Mouse (Mus musculus): ENCODE measurements around the gene Tmem110. TPM values are rescaled to one million over a fixed set of nuclear protein-coding genes. Genes with fewer than 3 reads are reported as not detected.

Gene Tmem110
- total RNA-seq (2014; rRNA removed) (14.6 and 15.2 TPM in 2 replicates), polyA plus RNA-seq (2015; fragmentation: Nextera tagmentation; extraction: Ambion mirVana) (12.8 and 14.6 TPM in 2 replicates)

- peak within 1 kb of the TSS; percentile 89 for H3K4me2 ChIP-seq (ENCODE audit: low read depth, low read length)
- TF ChIP-seq CTCF (IDR thresholded peaks at IDR 0.05; ENCODE audit: low read depth) = peak; percentile 46
- peak within 1 kb of the TSS; percentile 86 for H3K9ac ChIP-seq (replicated peaks; ENCODE audit: low read length)
- peak within 1 kb of the TSS; percentile 80 for H3K27ac ChIP-seq
- H3K27me3 ChIP-seq (ENCODE audit: insufficient read depth, low read length) = no peaks in the 10 kb centered on the region
- H3K36me3 ChIP-seq (ENCODE audit: insufficient read depth, low read length) = no peaks in the 10 kb centered on the region
- H3K4me3 ChIP-seq (ENCODE audit: low read length) = peak within 1 kb of the TSS; percentile 87
- under 1% methylated on average over 53 of the region's 68 CpGs for WGBS
- H3K4me1 ChIP-seq (ENCODE audit: insufficient read depth, low read length) = peaks cover 3% of the 10 kb centered on the region; the same call in 1 of the 2 replicates
- H3K9me3 ChIP-seq (ENCODE audit: low read length) = no peaks in the 10 kb centered on the region
- DNase-seq (ENCODE audit: low spot score) (peak; percentile 95), ATAC-seq (peak; percentile 97)
Observed at GRCm38 (mm10) chr14:30825476-30826131, at the start of gene Tmem110. Tmem110 (plus strand) TSS chr14:30825590.

- WGBS = 91% methylated on average over 6 of the region's 6 CpGs
- ATAC-seq (no peak), DNase-seq (ENCODE audit: low spot score) (no peak)
- Histone ChIP-seq H3K27ac (no peak overlapping the region), H3K4me2 (ENCODE audit: low read depth, low read length) (no peak overlapping the region), H3K36me3 (ENCODE audit: insufficient read depth, low read length) (peaks cover 24% of the 10 kb centered on the region), H3K9me3 (ENCODE audit: low read length) (no peaks in the 10 kb centered on the region), H3K4me3 (ENCODE audit: low read length) (no peak overlapping the region), H3K4me1 (ENCODE audit: insufficient read depth, low read length) (no peaks in the 10 kb centered on the region), H3K27me3 (ENCODE audit: insufficient read depth, low read length) (no peaks in the 10 kb centered on the region), H3K9ac (replicated peaks; ENCODE audit: low read length) (no peak overlapping the region)
- TF ChIP-seq CTCF (IDR thresholded peaks at IDR 0.05; ENCODE audit: low read depth) = no peak
Observed at GRCm38 (mm10) chr14:30784614-30785013, 40.8 kb upstream of the Tmem110 start.

- Histone ChIP-seq H3K4me3 (ENCODE audit: low read length) (no peak overlapping the region), H3K4me2 (ENCODE audit: low read depth, low read length) (no peak overlapping the region), H3K27ac (no peak overlapping the region), H3K9me3 (ENCODE audit: low read length) (no peaks in the 10 kb centered on the region), H3K4me1 (ENCODE audit: insufficient read depth, low read length) (no peaks in the 10 kb centered on the region), H3K27me3 (ENCODE audit: insufficient read depth, low read length) (no peaks in the 10 kb centered on the region), H3K9ac (replicated peaks; ENCODE audit: low read length) (no peak overlapping the region), H3K36me3 (ENCODE audit: insufficient read depth, low read length) (peaks cover 22% of the 10 kb centered on the region)
- 63% methylated on average over 1 of the region's 1 CpGs for WGBS
- ATAC-seq (no peak), DNase-seq (ENCODE audit: low spot score) (no peak)
- no peak for TF ChIP-seq CTCF (IDR thresholded peaks at IDR 0.05; ENCODE audit: low read depth)
Observed at GRCm38 (mm10) chr14:30789471-30789870, 35.9 kb upstream of the Tmem110 start.

GRCm38 (mm10) chr14:30792871-30793270, 32.5 kb upstream of the Tmem110 start:
- H3K4me2 ChIP-seq (ENCODE audit: low read depth, low read length) = no peak overlapping the region
- H3K27ac ChIP-seq = no peak overlapping the region
- 93% methylated on average over 3 of the region's 3 CpGs for WGBS
- H3K4me3 ChIP-seq (ENCODE audit: low read length) = no peak overlapping the region
- H3K36me3 ChIP-seq (ENCODE audit: insufficient read depth, low read length) = peaks cover 8% of the 10 kb centered on the region; the same call in 1 of the 2 replicates
- H3K9ac ChIP-seq (replicated peaks; ENCODE audit: low read length) = no peak overlapping the region
- no peaks in the 10 kb centered on the region for H3K9me3 ChIP-seq (ENCODE audit: low read length)
- no peak for TF ChIP-seq CTCF (IDR thresholded peaks at IDR 0.05; ENCODE audit: low read depth)
- no peaks in the 10 kb centered on the region for H3K27me3 ChIP-seq (ENCODE audit: insufficient read depth, low read length)
- H3K4me1 ChIP-seq (ENCODE audit: insufficient read depth, low read length) = no peaks in the 10 kb centered on the region
- ATAC-seq = no peak
- DNase-seq (ENCODE audit: low spot score) = no peak

GRCm38 (mm10) chr14:30801756-30802155, 23.6 kb upstream of the Tmem110 start:
- Histone ChIP-seq H3K27ac (no peak overlapping the region), H3K4me3 (ENCODE audit: low read length) (no peak overlapping the region), H3K36me3 (ENCODE audit: insufficient read depth, low read length) (peaks cover 14% of the 10 kb centered on the region; the same call in 1 of the 2 replicates), H3K4me2 (ENCODE audit: low read depth, low read length) (no peak overlapping the region), H3K9me3 (ENCODE audit: low read length) (no peaks in the 10 kb centered on the region), H3K9ac (replicated peaks; ENCODE audit: low read length) (no peak overlapping the region), H3K4me1 (ENCODE audit: insufficient read depth, low read length) (no peaks in the 10 kb centered on the region), H3K27me3 (ENCODE audit: insufficient read depth, low read length) (no peaks in the 10 kb centered on the region)
- no peak for TF ChIP-seq CTCF (IDR thresholded peaks at IDR 0.05; ENCODE audit: low read depth)
- no peak for ATAC-seq
- DNase-seq (ENCODE audit: low spot score) = no peak
- WGBS = 91% methylated on average over 2 of the region's 2 CpGs

- no peak overlapping the region for H3K4me2 ChIP-seq (ENCODE audit: low read depth, low read length)
- ATAC-seq = no peak
- no peak overlapping the region for H3K4me3 ChIP-seq (ENCODE audit: low read length)
- peaks cover 10% of the 10 kb centered on the region for H3K36me3 ChIP-seq (ENCODE audit: insufficient read depth, low read length)
- H3K4me1 ChIP-seq (ENCODE audit: insufficient read depth, low read length) = no peaks in the 10 kb centered on the region; the same call in 1 of the 2 replicates
- no peak overlapping the region for H3K27ac ChIP-seq
- no peak for DNase-seq (ENCODE audit: low spot score)
- no peak for TF ChIP-seq CTCF (IDR thresholded peaks at IDR 0.05; ENCODE audit: low read depth)
- H3K27me3 ChIP-seq (ENCODE audit: insufficient read depth, low read length) = no peaks in the 10 kb centered on the region
- H3K9ac ChIP-seq (replicated peaks; ENCODE audit: low read length) = no peak overlapping the region
- no peaks in the 10 kb centered on the region for H3K9me3 ChIP-seq (ENCODE audit: low read length)
- WGBS = 63% methylated on average over 3 of the region's 3 CpGs
Observed at GRCm38 (mm10) chr14:30821136-30821535, 4.3 kb upstream of the Tmem110 start.

- ATAC-seq = no peak
- WGBS = 72% methylated on average over 6 of the region's 6 CpGs
- no peak for TF ChIP-seq CTCF (IDR thresholded peaks at IDR 0.05; ENCODE audit: low read depth)
Observed at GRCm38 (mm10) chr14:30824456-30824995, 864 bp upstream of the Tmem110 start.

More at GRCm38 (mm10) chr14:30824456-30824995, 864 bp upstream of the Tmem110 start:
- H3K4me2 ChIP-seq (ENCODE audit: low read depth, low read length) = no peak overlapping the region
- no peak overlapping the region for H3K4me3 ChIP-seq (ENCODE audit: low read length)
- no peaks in the 10 kb centered on the region for H3K36me3 ChIP-seq (ENCODE audit: insufficient read depth, low read length)
- H3K4me1 ChIP-seq (ENCODE audit: insufficient read depth, low read length) = peaks cover 3% of the 10 kb centered on the region; the same call in 1 of the 2 replicates
- H3K9me3 ChIP-seq (ENCODE audit: low read length) = no peaks in the 10 kb centered on the region
- no peaks in the 10 kb centered on the region for H3K27me3 ChIP-seq (ENCODE audit: insufficient read depth, low read length)
- no peak for DNase-seq (ENCODE audit: low spot score)
- H3K27ac ChIP-seq = no peak overlapping the region
- no peak overlapping the region for H3K9ac ChIP-seq (replicated peaks; ENCODE audit: low read length)

All from hindbrain, postnatal 0 days (tissue).